Mouse (Mus musculus) cerebellum, postnatal 4 days (tissue): ENCODE results near the gene Josd1.

Source experiments
- DNase-seq, 2 experiments: peaks; one replicate each; pipeline ENCODE4 v3.0.0; 2022; ENCODE audit warnings: low spot score in 2 of 2, mixed read lengths in 1 of 2

Josd1 gene

GRCm38 (mm10) chr15:79687646-79688267 is at the start of gene Josd1:
Gene Josd1, minus strand, starts transcription at chr15:79687919.
- peak; percentile 91 to 96 for DNase-seq

- DNase-seq: no peak
Observed at GRCm38 (mm10) chr15:79734311-79734710, 46.6 kb upstream of the Josd1 start.

GRCm38 (mm10) chr15:79733640-79734039 is 45.9 kb upstream of the Josd1 start:
- no peak for DNase-seq

- DNase-seq: no peak
Observed at GRCm38 (mm10) chr15:79733192-79733591, 45.5 kb upstream of the Josd1 start.

GRCm38 (mm10) chr15:79731554-79731953 is 43.8 kb upstream of the Josd1 start:
- no peak for DNase-seq

GRCm38 (mm10) chr15:79728731-79729388 is 41.1 kb upstream of the Josd1 start:
- no peak for DNase-seq

- peak in 1 of 2 experiments; percentile 59 for DNase-seq
Observed at GRCm38 (mm10) chr15:79728311-79728710, 40.6 kb upstream of the Josd1 start.

GRCm38 (mm10) chr15:79727840-79728239 is 40.1 kb upstream of the Josd1 start:
- no peak for DNase-seq

GRCm38 (mm10) chr15:79725190-79725789 is 37.6 kb upstream of the Josd1 start:
- DNase-seq: no peak

- peak in 1 of 2 experiments; percentile 38 for DNase-seq
Observed at GRCm38 (mm10) chr15:79723439-79723838, 35.7 kb upstream of the Josd1 start.

- DNase-seq: no peak
Observed at GRCm38 (mm10) chr15:79720796-79721195, 33.1 kb upstream of the Josd1 start.

GRCm38 (mm10) chr15:79720267-79720666 is 32.5 kb upstream of the Josd1 start:
- no peak for DNase-seq

- DNase-seq: no peak
Observed at GRCm38 (mm10) chr15:79716710-79717109, 29.0 kb upstream of the Josd1 start.

- no peak for DNase-seq
Observed at GRCm38 (mm10) chr15:79715646-79716045, 27.9 kb upstream of the Josd1 start.

- no peak for DNase-seq
Observed at GRCm38 (mm10) chr15:79708229-79708822, 20.6 kb upstream of the Josd1 start.

- DNase-seq: no peak
Observed at GRCm38 (mm10) chr15:79706603-79707214, 19.0 kb upstream of the Josd1 start.

GRCm38 (mm10) chr15:79697558-79698187 is 10.0 kb upstream of the Josd1 start:
- DNase-seq: no peak

- peak in 1 of 2 experiments; percentile 38 for DNase-seq
Observed at GRCm38 (mm10) chr15:79697011-79697410, 9.3 kb upstream of the Josd1 start.

- no peak for DNase-seq
Observed at GRCm38 (mm10) chr15:79696508-79696907, 8.8 kb upstream of the Josd1 start.

GRCm38 (mm10) chr15:79695516-79695915 is 7.8 kb upstream of the Josd1 start:
- no peak for DNase-seq

- no peak for DNase-seq
Observed at GRCm38 (mm10) chr15:79694512-79694911, 6.8 kb upstream of the Josd1 start.

- DNase-seq: no peak
Observed at GRCm38 (mm10) chr15:79693740-79694139, 6.0 kb upstream of the Josd1 start.
